Mouse (Mus musculus) embryonic fibroblast, embryonic 13.5 days (primary cell): ENCODE data around the gene Hs3st4.

ENCODE experiments used
- CTCF ChIP-seq: IDR thresholded peaks from 2 replicates; pipeline ENCODE4 v1.5.1; 2011; ENCODE audit warnings: mild to moderate bottlenecking, control low read depth, low read length, moderate library complexity, borderline replicate concordance; ENCODE audit not compliant: insufficient read depth
- POLR2A ChIP-seq: IDR thresholded peaks from 2 replicates; pipeline ENCODE4 v1.6.1; 2011; ENCODE audit warnings: low read depth, mild to moderate bottlenecking, control low read depth, low read length, moderate library complexity

- no peak for TF ChIP-seq CTCF
- no peak for TF ChIP-seq POLR2A
Measured at GRCm38 (mm10) chr7:123997266-123997665, 14.6 kb downstream of the Hs3st4 start.
